Mouse (Mus musculus): ENCODE results near the gene Scaf11.

DNA sequence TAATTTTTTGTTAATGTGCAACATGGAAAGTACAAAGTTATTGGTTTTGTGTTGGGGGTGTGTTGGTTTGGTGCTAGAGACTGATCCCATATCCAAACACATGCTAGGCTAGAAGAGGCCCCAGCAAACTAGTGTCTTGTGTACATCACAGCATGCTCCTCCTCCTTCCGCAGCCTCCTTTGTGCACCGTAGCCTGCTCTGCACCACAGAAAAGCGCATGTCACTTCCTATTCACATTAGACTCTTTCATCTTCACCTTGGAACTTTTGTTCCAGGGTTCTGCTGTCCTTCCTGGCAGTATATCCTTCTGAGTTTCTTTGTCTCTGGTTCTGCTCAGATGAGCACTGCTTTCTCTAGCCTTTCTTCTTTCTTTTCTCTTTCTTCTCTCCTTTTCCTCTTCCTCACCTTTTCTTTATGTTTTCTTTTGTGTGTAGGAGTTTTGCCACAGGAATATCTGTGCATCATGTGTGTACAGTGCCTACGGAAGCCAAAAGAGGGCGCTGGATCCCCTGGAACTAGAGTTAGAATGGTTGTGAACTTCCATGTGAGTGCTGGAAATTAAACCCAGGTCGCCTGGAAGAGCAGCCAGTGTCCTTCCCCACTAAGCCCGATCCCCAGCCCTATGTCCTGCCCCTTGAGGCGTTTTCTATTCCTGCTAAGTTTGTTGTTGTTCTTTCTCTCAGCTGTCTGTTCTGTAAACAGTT lies 63.9 kb downstream of the Scaf11 start:
- TF ChIP-seq POLR2A (IDR thresholded peaks at IDR 0.05; ENCODE audit: insufficient read depth, low read length): no peak
- TF ChIP-seq CTCF (IDR thresholded peaks at IDR 0.05; ENCODE audit: low read depth, low read length): peak; percentile 8
- TF ChIP-seq EP300 (IDR thresholded peaks at IDR 0.05; ENCODE audit: insufficient read depth, low read depth, low read length): no peak

Data from ES-Bruce4 (cell line).